Mouse (Mus musculus) B cell, adult 62 days (primary cell): ENCODE measurements around the gene Pla2g2e. TPM values are rescaled to one million over a fixed set of nuclear protein-coding genes. Genes with fewer than 3 reads are reported as not detected.

Experiments used
- total RNA-seq: library from RNA; stranded (reverse); gene quantifications from 4 replicates; pipeline ENCODE4 v1.2.4, GENCODE M21; 2023

The Pla2g2e gene
- total RNA-seq, result not detected in 4 replicates

GRCm38 (mm10) chr4:138877731-138878130 lies at the start of gene Pla2g2e:
Gene Pla2g2e (plus strand): TSS chr4:138877942.

GRCm38 (mm10) chr4:138863344-138863998 lies 14.3 kb upstream of the Pla2g2e start, which contains the start of gene Pla2g5:
Gene Pla2g5 (minus strand): TSS chr4:138863482.

GRCm38 (mm10) chr4:138873864-138874263 lies 3.9 kb upstream of the Pla2g2e start, which contains the start of gene Gm13030:
Gene Gm13030 (minus strand): TSS chr4:138873964.

GRCm38 (mm10) chr4:138913797-138914196 lies 36.1 kb downstream of the Pla2g2e start, which contains the start of gene Otud3:
Gene Otud3 (minus strand): TSS chr4:138913945.

Other genes with a start within 250 kb of the Pla2g2e start
- not detected in 4 replicates for gene Vwa5b1, start 242.1 kb upstream of the Pla2g2e start, total RNA-seq
- not detected in 4 replicates for gene Pla2g2c, start 153.2 kb upstream of the Pla2g2e start, total RNA-seq
- not detected in 4 replicates for gene Ubxn10, start 140.8 kb upstream of the Pla2g2e start, total RNA-seq
- not detected in 4 replicates for gene Pla2g2f, start 120.3 kb upstream of the Pla2g2e start, total RNA-seq
- 0.91 TPM in 1 of 4 replicates, not detected in the others for gene Pla2g2d, start 102.2 kb upstream of the Pla2g2e start, total RNA-seq
- gene Pla2g5, start 14.5 kb upstream of the Pla2g2e start, total RNA-seq, result 1.9 TPM in 1 of 4 replicates, not detected in the others
- not detected in 4 replicates for gene Gm13030, start 4.0 kb upstream of the Pla2g2e start, total RNA-seq
- gene Otud3, start 36.0 kb downstream of the Pla2g2e start, total RNA-seq, result 7.3 to 8.7 TPM (median 8.3 TPM) in 4 replicates
- not detected in 4 replicates for gene Rnf186, start 89.2 kb downstream of the Pla2g2e start, total RNA-seq
- 30.2 to 35.8 TPM (median 35.2 TPM) in 4 replicates for gene Tmco4, start 94.9 kb downstream of the Pla2g2e start, total RNA-seq
- not detected in 4 replicates for gene Htr6, start 197.6 kb downstream of the Pla2g2e start, total RNA-seq
- 1.2 to 1.9 TPM (median 1.5 TPM) in 4 replicates for gene Nbl1, start 215.1 kb downstream of the Pla2g2e start, total RNA-seq